Mouse (Mus musculus) heart, postnatal 4 days (tissue): ENCODE measurements around the gene Fam81b. TPM values are rescaled to one million over a fixed set of nuclear protein-coding genes. Genes with fewer than 3 reads are reported as not detected.

Source experiments
- DNase-seq: peaks from one replicate; pipeline ENCODE4 v3.0.0; 2021
- microRNA-seq, 2 experiments: library from miRNA; unstranded; fragments of <30 nt; microRNA quantifications; one replicate each; pipeline ENCODE4 v1.2.0; 2021 to 2022
- total RNA-seq, 2 experiments: library from RNA; stranded (reverse); gene quantifications; 2 replicates each; pipeline ENCODE4 v1.2.3; 2021

The Fam81b gene
- total RNA-seq, 2 experiments from 2014 or later, result not detected

DNA sequence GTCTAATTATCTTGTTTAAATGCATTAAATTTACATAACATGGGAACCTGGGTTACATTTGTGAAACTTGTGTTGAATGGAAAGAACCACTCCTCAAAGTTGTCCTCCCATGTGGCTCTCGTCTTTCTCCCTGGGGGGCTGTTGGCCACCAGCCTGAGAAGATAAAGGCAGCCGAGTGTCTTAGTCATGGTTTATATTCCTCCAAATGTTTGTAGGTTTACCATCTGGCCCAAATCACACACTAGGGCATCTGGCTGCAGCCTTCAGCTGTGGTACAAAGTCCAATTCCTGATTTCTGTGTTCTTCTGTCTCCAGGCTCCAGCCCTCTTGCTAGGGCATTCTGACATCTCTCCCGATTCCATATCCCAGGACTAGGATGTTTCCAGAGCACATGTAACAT lies 114.6 kb downstream of the Fam81b start:
- no peak for DNase-seq

DNA sequence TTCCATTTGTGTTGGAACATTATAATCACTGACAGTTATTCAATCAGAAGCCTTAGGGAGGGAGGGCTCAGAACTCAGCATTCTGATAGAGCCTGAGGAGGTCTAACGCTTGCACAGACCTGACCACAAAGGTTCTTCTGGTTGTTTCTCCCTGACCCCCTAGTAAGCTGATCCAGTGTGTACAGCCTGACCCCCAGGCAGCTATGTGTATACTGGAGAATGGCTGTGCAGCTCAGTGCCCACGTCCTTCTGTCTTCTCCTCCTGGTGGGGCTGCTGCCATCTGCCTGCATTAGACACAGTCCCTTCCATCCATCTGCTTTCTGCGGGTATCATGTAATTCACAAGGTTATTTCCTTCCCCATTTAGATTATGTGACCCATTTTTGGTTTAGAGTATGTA lies 115.7 kb downstream of the Fam81b start:
- DNase-seq, result no peak

DNA sequence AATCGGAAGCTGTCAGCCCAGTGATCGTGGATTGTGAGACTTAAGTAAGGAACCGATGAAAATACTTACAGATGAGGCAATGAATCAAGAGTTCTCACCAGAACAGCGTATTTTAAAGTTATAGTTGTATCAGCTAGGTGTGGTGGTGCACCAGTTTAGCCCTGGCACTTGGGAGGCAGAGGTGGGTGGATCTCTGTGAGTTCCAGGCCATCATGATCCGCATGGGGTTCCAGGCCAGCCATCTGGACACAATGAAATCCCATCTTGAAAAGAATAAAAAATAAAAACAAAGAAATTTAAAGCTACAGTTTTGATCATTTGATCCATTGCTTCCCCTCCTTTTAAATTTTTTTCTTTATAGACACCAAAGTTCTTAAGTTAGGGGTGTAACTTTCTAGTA lies 117.2 kb downstream of the Fam81b start:
- DNase-seq, result no peak

DNA sequence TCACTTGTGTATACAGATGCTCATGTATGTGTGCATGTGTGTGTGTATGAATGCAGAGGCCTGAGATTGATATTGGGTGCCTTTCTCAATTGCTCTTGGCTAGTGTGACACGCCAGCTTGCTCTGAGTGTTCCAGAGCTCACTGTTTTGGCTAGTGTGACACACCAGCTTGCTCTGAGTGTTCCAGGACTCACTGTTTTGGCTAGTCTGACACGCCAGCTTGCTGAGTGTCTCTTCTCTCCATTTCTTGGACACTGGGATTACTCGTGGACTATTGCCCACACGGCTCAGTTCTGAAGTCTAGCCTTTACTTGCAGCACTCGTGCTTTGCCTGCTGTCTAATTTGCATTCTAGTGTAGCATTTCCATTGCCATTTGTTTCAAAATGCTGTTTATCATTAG lies 126.2 kb downstream of the Fam81b start:
- DNase-seq, result no peak

DNA sequence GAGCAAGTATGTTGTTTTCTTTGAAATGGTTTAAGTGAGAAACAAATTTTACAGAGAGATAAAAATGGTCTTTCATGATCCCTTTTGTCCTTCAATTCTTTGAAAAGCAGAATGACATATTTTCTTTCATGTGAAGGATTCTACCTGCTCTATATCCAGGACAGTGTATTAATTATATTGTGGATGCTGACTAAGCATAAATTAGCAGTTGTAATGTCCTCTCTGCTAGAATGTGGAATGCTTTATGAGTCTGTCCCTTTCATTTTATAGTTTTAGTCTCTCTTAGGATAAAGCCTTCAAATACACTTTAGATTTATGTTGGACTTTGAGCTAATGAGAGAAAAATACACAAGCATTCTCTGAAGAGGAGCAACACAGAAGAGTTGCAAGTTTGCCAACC lies 130.6 kb downstream of the Fam81b start:
- DNase-seq, result no peak

DNA sequence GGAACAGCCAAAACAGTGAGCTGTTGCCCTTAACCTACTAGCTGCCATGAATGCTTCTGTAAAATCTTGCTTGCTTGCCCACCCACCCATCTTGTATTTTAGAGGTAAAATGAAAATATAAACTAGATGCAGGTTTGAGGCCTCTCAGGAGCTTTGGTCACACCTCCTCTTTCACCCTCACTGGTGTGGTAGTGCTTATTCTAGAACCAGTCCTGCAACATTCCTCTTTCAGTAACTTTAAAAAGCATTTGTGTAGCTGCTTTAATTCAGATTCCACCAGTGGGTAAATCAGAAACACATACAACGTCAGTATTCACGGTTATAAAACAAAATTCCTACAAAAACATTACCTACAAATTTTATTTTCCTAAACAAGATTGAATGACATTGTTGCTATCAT lies 144.3 kb downstream of the Fam81b start:
- DNase-seq, result no peak

DNA sequence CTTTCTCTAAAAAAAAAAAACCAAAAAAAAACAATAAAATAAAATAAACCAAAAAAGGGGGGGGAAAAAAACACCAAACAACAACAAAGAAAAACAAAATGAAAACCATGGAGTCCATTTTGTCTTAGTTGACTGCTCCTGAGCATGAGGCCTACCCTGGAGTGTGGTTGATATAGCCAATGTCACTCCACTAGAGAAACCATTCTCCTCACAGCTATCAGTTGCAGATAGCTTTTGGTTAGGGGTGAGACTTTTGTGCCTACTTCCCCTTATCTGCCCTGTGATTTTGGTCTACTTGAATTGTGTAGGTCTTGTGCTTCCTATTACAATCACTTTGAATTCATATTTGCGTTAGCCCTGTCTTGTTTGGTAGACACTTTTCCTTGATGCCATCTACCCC lies 147.4 kb downstream of the Fam81b start:
- no peak for DNase-seq

DNA sequence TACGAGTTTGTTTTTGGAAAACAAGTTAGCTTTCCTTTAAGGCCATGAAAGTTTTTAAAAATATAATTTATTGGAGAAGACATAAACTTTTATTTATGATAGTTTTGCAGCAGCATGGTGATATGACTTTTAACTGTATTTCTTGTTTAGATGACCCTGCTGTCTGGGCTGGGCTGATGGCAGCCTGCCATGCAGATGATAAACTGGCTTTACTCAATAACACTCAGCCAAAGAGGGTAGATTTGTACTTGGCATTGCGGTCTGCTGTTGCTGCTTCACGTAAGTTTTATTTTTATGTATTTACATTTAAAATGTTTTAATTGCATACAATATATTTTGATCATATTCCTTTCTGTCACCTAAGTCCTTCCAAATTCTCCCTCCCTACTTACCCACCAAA lies 147.8 kb downstream of the Fam81b start:
- peak; percentile 41 for DNase-seq

Small RNA genes lying within 50 kb of the gene (microRNA-seq; reads per million reads assigned to microRNA genes)
- 0 reads per million in 2 experiments for gene Gm24025

Other genes starting within 250 kb of the Fam81b start
- not detected for gene Gpr150, start 248.1 kb downstream of the Fam81b start, total RNA-seq
- gene Arsk, start 206.4 kb downstream of the Fam81b start, total RNA-seq, result 1 to 10 TPM; 2.8 to 3.1 TPM
- gene Ttc37, start 206.3 kb downstream of the Fam81b start, total RNA-seq, result 10 to 100 TPM; 12.4 to 13.8 TPM
- gene Mctp1, start 79.5 kb upstream of the Fam81b start, total RNA-seq, result 1 to 10 TPM; 1.1 to 2.1 TPM